Mouse (Mus musculus): ENCODE measurements at regions not wholly inside any gene's neighbourhood (a gene's known extent, or its start where the extent isn't known, plus 50 kb on each side); places are given as distances from the start of the nearest gene placed in this dataset.

- WGBS: 84% methylated on average over 3 of the region's 3 CpGs
Measured at GRCm38 (mm10) chr13:5773811-5774210, 87.5 kb upstream of the Klf6 start.

GRCm38 (mm10) chr13:5778443-5779171 is 82.7 kb upstream of the Klf6 start:
- Histone ChIP-seq H3K4me2 (no peak overlapping the region), H3K27me3 (no peaks in the 10 kb centered on the region), H3K36me3 (no peaks in the 10 kb centered on the region), H3K4me3 (no peak overlapping the region), H3K9ac (no peak overlapping the region), H3K27ac (no peak overlapping the region), H3K4me1 (no peaks in the 10 kb centered on the region), H3K9me3 (no peaks in the 10 kb centered on the region)
- ATAC-seq (ENCODE audit: insufficient number of reproducible peaks, insufficient read depth, low FRiP score, low TSS enrichment, low read depth): no peak
- WGBS: 68% methylated on average over 5 of the region's 5 CpGs

More at GRCm38 (mm10) chr13:5773811-5774210, 87.5 kb upstream of the Klf6 start:
- H3K9ac ChIP-seq: no peak overlapping the region
- H3K36me3 ChIP-seq: no peaks in the 10 kb centered on the region
- H3K4me2 ChIP-seq: no peak overlapping the region
- no peak overlapping the region for H3K4me3 ChIP-seq
- no peak overlapping the region for H3K27ac ChIP-seq
- no peaks in the 10 kb centered on the region for H3K9me3 ChIP-seq
- H3K27me3 ChIP-seq: no peaks in the 10 kb centered on the region
- ATAC-seq (ENCODE audit: insufficient number of reproducible peaks, insufficient read depth, low FRiP score, low TSS enrichment, low read depth): no peak
- no peaks in the 10 kb centered on the region for H3K4me1 ChIP-seq

- Histone ChIP-seq H3K4me2 (no peak overlapping the region), H3K27ac (no peak overlapping the region), H3K4me1 (no peaks in the 10 kb centered on the region), H3K9me3 (no peaks in the 10 kb centered on the region), H3K27me3 (no peaks in the 10 kb centered on the region), H3K36me3 (no peaks in the 10 kb centered on the region), H3K4me3 (no peak overlapping the region), H3K9ac (no peak overlapping the region)
- WGBS: 50% methylated on average over 4 of the region's 4 CpGs
- no peak for ATAC-seq (ENCODE audit: insufficient number of reproducible peaks, insufficient read depth, low FRiP score, low TSS enrichment, low read depth)
Measured at GRCm38 (mm10) chr13:5779410-5779809, 81.9 kb upstream of the Klf6 start.

- H3K4me2 ChIP-seq: no peak overlapping the region
- no peaks in the 10 kb centered on the region for H3K4me1 ChIP-seq
- ATAC-seq (ENCODE audit: insufficient number of reproducible peaks, insufficient read depth, low FRiP score, low TSS enrichment, low read depth): no peak
- no peak overlapping the region for H3K9ac ChIP-seq
- no peaks in the 10 kb centered on the region for H3K9me3 ChIP-seq
- WGBS: 80% methylated on average over 1 of the region's 1 CpGs
- no peaks in the 10 kb centered on the region for H3K36me3 ChIP-seq
- H3K27ac ChIP-seq: no peak overlapping the region
- no peaks in the 10 kb centered on the region for H3K27me3 ChIP-seq
- H3K4me3 ChIP-seq: no peak overlapping the region
Measured at GRCm38 (mm10) chr13:5782540-5782939, 78.7 kb upstream of the Klf6 start.

GRCm38 (mm10) chr13:5787114-5787513 is 74.2 kb upstream of the Klf6 start:
- Histone ChIP-seq H3K4me2 (no peak overlapping the region), H3K27me3 (no peaks in the 10 kb centered on the region), H3K9ac (no peak overlapping the region), H3K4me1 (no peaks in the 10 kb centered on the region), H3K36me3 (no peaks in the 10 kb centered on the region), H3K9me3 (no peaks in the 10 kb centered on the region), H3K27ac (no peak overlapping the region), H3K4me3 (no peak overlapping the region)
- no peak for ATAC-seq (ENCODE audit: insufficient number of reproducible peaks, insufficient read depth, low FRiP score, low TSS enrichment, low read depth)

- Histone ChIP-seq H3K4me1 (no peaks in the 10 kb centered on the region), H3K4me3 (no peak overlapping the region), H3K9me3 (no peaks in the 10 kb centered on the region), H3K36me3 (no peaks in the 10 kb centered on the region), H3K27ac (no peak overlapping the region), H3K4me2 (no peak overlapping the region), H3K9ac (no peak overlapping the region), H3K27me3 (no peaks in the 10 kb centered on the region)
- WGBS: 89% methylated on average over 3 of the region's 3 CpGs
- no peak for ATAC-seq (ENCODE audit: insufficient number of reproducible peaks, insufficient read depth, low FRiP score, low TSS enrichment, low read depth)
Measured at GRCm38 (mm10) chr13:5789302-5789701, 72.0 kb upstream of the Klf6 start.

GRCm38 (mm10) chr13:5802079-5802478 is 59.2 kb upstream of the Klf6 start:
- Histone ChIP-seq H3K9ac (no peak overlapping the region), H3K4me1 (no peaks in the 10 kb centered on the region), H3K27ac (no peak overlapping the region), H3K4me2 (no peak overlapping the region), H3K36me3 (no peaks in the 10 kb centered on the region), H3K4me3 (no peak overlapping the region), H3K9me3 (no peaks in the 10 kb centered on the region), H3K27me3 (no peaks in the 10 kb centered on the region)
- ATAC-seq (ENCODE audit: insufficient number of reproducible peaks, insufficient read depth, low FRiP score, low TSS enrichment, low read depth): no peak
- WGBS: 38% methylated on average over 7 of the region's 7 CpGs

GRCm38 (mm10) chr13:5802826-5803225 is 58.5 kb upstream of the Klf6 start:
- H3K27ac ChIP-seq: no peak overlapping the region
- no peaks in the 10 kb centered on the region for H3K36me3 ChIP-seq
- ATAC-seq (ENCODE audit: insufficient number of reproducible peaks, insufficient read depth, low FRiP score, low TSS enrichment, low read depth): no peak; the same call in 1 of the 2 replicates
- no peak overlapping the region for H3K9ac ChIP-seq
- no peaks in the 10 kb centered on the region for H3K4me1 ChIP-seq
- no peak overlapping the region for H3K4me2 ChIP-seq
- WGBS: 59% methylated on average over 14 of the region's 14 CpGs
- no peaks in the 10 kb centered on the region for H3K27me3 ChIP-seq
- no peaks in the 10 kb centered on the region for H3K9me3 ChIP-seq
- H3K4me3 ChIP-seq: no peak overlapping the region

GRCm38 (mm10) chr13:5803540-5804380 is 57.5 kb upstream of the Klf6 start:
- no peaks in the 10 kb centered on the region for H3K9me3 ChIP-seq
- H3K4me1 ChIP-seq: no peaks in the 10 kb centered on the region
- no peak for ATAC-seq (ENCODE audit: insufficient number of reproducible peaks, insufficient read depth, low FRiP score, low TSS enrichment, low read depth)
- H3K36me3 ChIP-seq: no peaks in the 10 kb centered on the region
- no peak overlapping the region for H3K9ac ChIP-seq
- H3K27ac ChIP-seq: no peak overlapping the region
- H3K4me3 ChIP-seq: no peak overlapping the region
- 20% methylated on average over 6 of the region's 6 CpGs for WGBS
- H3K27me3 ChIP-seq: no peaks in the 10 kb centered on the region
- H3K4me2 ChIP-seq: no peak overlapping the region

- Histone ChIP-seq H3K4me3 (no peak overlapping the region), H3K27me3 (no peaks in the 10 kb centered on the region), H3K27ac (no peak overlapping the region), H3K36me3 (no peaks in the 10 kb centered on the region), H3K4me2 (no peak overlapping the region), H3K9ac (no peak overlapping the region), H3K9me3 (no peaks in the 10 kb centered on the region), H3K4me1 (no peaks in the 10 kb centered on the region)
- WGBS: 34% methylated on average over 7 of the region's 7 CpGs
- no peak for ATAC-seq (ENCODE audit: insufficient number of reproducible peaks, insufficient read depth, low FRiP score, low TSS enrichment, low read depth)
Measured at GRCm38 (mm10) chr13:5804381-5804941, 56.8 kb upstream of the Klf6 start.

GRCm38 (mm10) chr13:5808380-5808779 is 52.9 kb upstream of the Klf6 start:
- Histone ChIP-seq H3K4me1 (no peaks in the 10 kb centered on the region), H3K27me3 (no peaks in the 10 kb centered on the region), H3K36me3 (no peaks in the 10 kb centered on the region), H3K4me3 (no peak overlapping the region), H3K4me2 (no peak overlapping the region), H3K9ac (no peak overlapping the region), H3K9me3 (no peaks in the 10 kb centered on the region), H3K27ac (no peak overlapping the region)
- ATAC-seq (ENCODE audit: insufficient number of reproducible peaks, insufficient read depth, low FRiP score, low TSS enrichment, low read depth): no peak
- 88% methylated on average over 2 of the region's 2 CpGs for WGBS

All from embryonic facial prominence, embryonic 13.5 days (tissue).